Mouse (Mus musculus): Measurements from ENCODE around the gene A230050P20Rik. TPM values are rescaled to one million over a fixed set of nuclear protein-coding genes. Genes with fewer than 3 reads are reported as not detected.

Gene A230050P20Rik
- polyA plus RNA-seq, 1 experiment = 227 TPM

DNA sequence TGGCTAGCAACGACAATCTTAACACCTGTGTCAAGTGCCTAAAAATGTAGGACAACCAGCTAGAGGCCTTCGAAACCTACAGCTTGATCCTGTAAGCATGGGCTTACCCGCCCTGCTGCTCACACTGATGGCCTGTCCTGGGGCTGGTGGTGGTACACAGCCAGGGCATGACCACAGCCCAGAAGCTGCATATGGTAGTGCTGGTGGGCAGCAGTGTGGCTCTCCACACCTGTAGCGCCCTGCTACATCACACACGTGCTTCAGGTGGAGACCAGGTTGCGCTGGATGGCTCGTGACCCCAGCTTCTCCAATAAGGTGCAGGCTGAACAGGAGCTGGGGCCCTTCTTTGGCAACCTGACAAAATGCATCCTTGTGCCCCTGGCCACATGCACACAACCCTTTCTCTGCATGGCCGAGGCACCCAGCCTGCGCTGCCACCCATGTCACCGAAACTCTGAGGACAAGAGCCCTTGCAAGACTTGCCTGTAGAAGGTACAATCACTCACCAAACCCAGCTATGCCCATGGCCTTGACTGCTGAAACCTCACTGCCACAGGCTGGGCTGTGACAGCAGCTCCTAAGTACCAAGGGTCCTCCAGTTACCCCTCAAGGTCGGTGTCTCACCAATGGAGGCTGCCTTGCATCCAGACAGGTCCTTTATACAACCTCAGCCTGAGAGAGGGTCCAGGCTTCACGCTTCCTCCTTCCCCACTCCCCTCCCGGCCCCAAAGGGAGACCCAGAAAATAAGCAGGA is 25.3 kb downstream of the A230050P20Rik start:
- DNase-seq (ENCODE audit: extremely low spot score in 1 of 2, low spot score in 1 of 2) = no peak

DNA sequence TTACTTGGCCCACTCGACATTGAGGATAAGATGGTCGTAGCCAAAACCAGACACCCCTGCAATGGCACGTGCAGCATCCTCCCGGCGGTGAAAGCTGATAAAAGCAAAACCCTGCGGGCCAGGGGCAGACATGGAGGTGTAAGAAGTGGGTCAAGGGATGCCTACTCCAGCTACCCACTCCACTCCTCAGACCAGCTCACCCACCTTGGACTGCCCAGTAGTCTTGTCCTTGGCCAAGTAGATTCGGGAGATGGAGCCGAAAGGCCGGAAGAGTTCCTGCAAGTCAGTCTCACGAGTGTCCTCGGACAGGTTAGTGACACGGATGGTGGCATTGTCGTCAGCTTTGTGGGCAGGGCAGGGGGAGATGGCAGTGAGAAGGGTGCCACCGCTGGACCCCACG is 26.2 kb downstream of the A230050P20Rik start:
- no peak for DNase-seq (ENCODE audit: extremely low spot score in 1 of 2, low spot score in 1 of 2)

DNA sequence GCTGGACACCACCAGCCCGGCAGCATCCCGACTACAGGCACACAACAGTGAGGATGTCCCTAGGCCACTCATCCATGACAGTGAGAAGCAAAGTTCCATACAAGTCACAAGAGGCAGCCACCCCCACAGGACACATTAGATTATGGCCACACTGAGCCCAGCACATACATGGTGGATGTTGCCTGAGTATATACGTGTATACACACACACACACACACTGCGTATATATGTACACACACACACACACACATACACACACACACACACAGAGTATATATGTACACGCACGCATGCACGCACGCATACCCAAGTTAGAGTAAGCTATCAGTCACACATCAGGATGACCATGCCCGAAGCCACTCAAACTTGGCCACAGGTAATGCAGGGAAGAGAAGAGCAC is 26.9 kb downstream of the A230050P20Rik start:
- DNase-seq (ENCODE audit: extremely low spot score in 1 of 2, low spot score in 1 of 2) = no peak

DNA sequence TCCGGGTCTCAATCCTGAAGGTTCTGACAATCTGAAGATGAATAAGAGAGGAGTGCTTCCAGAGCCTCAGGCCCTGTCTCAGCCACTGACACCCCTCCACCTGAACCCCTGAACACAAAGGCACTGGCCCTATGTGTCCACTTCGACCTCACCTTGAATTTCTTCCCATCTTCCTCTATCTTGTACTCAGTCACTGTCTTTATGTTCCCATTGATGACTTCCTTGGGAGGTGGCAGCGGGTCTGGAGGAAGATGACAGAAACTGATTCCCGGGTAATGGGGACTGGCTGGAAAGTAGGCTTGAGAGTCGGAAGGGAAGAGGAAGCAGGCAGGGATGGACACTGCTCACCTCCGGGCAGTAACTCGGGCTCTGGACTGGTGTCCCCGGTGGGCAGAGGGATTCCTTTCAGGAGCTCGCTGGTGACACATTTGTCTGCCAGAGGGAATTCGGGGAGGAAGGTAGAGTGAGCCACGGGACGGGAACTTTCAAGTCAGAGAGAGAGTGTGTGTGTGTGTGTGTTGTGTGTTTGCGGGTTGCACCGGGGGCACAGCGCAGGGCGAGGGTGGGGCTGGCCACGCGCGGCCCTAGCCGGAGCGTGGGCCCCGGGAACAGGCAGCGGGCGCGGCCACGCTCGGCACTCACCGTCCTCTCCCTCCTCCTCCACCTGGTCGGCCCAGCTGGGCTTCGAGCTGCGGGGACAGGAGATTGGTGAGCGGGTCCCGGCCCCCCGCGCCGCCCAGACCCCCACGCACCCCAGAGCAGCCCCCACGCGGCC is 29.5 kb downstream of the A230050P20Rik start:
- DNase-seq (ENCODE audit: extremely low spot score in 1 of 2, low spot score in 1 of 2) = no peak

DNA sequence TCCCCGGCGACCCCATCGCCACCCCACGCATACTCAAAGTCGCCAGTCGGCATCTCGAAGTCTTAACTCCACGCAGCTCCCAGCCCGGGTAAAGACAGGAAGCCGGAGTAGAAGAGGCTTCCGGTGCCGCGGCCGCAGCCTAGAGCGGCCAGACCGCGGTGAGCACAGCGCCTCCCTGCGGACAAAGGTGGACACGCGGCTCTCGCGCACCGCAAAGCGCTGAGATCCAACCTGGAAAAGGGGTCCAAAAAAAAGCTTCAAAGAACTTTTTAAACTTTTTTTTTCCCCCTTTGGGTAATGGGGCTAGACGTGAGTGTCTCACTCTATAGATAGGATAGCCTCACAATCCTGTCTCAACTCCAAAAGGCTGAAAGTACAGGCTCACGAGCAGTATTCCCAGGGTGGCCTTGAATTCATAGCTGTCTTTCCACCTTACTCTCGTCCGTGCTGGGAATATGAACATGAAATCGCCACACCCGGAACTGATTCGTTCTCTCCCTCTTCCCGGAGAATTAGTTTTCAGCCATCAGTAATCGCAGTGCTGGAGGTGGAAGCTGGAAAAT is 30.1 kb downstream of the A230050P20Rik start, which contains the start of gene Eif3g:
Gene Eif3g (minus strand): TSS at position 113 of the 563 bp plus-strand sequence.
- peak in 1 of 2 experiments; percentile 89 for DNase-seq (ENCODE audit: extremely low spot score in 1 of 2, low spot score in 1 of 2)

DNA sequence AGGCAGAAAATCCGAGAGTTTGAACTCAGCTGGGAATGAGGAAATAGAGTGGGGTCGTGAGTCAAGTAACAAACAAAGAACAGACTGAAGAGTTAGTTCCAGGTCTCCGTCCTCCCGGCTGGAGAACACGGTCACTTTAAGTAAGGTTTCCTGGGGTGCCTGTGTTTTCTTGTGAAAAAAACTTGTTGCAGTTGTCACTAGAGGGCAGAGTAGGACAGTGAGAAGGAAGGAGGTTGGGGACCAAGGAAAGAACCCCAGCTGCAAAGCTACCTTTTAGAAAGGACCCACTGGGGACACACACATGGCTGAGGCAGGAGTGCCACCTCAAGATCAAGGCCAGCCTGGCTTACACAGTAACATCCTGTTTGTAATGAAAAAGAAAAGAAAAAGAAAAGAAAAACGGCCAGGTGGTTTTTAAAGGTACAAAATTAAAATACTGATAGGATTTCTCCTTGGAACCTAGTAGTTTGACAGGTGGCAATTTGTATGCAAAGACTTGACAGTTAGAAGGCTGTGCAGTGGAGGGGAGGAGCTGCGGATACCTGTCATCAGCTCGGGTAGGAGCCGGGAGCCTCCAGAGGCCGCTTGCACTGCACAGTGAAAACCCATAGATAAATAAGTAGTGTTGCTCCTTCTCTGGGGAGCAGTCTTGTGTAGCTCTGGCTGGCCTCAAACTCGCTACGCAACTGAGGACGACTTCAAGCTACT is 33.2 kb downstream of the A230050P20Rik start:
- DNase-seq (ENCODE audit: extremely low spot score in 1 of 2, low spot score in 1 of 2) = peak in 1 of 2 experiments; percentile 66

DNA sequence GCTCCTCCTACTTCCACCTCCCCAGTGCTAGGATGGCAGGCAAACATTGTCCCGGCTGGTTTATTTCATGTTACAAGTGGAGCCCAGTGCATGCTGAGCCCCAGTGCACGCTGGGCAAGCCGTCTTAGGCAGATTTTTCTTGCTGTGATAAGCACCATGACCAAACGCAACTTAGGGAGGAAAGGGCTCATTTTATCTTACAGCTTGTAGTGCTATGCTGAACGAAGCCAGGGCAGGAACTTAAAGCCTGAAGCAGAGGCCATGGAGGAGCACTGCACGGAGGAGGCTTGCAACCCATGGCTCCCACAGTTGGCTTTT is 33.7 kb downstream of the A230050P20Rik start:
- no peak for DNase-seq (ENCODE audit: extremely low spot score in 1 of 2, low spot score in 1 of 2)

DNA sequence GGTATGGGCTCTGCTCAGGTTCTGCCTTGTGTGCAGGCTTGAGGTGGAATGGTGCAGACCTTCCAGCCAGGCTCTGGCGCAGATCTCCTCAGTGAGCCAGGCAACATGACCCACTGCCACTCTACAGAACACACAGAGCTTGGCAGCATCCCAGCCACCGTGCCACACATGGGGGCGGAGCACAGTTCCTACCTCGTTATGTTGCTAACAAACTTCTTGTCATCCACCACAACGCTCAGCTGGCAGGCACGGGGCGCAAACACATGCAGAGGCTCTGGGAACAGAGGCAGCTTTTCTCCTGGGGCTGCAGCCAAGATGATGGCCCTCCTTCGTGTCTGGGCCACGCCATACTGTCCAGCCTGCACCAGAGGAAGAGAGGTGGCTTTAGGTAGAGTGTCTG is 41.5 kb downstream of the A230050P20Rik start:
- DNase-seq (ENCODE audit: extremely low spot score in 1 of 2, low spot score in 1 of 2) = peak; percentile 49 to 50

DNA sequence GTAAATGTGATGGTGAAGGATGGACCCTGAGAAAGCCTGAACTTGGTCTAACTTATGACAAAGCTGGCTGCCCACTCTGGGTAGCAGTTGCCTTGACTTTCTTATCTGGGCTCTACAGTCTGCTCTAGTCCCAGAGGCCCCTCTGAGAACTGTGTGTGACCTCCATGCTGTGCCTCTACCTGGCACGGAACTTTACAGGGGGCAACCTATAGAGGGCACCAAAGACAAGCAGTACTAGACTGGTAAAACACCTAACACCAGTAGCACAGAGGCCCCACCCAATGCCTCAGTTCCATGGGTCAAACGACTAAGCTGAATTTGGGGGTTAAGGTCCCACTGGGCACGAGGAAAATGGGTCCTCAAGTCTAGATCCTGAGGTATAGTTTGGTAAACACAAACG is 47.7 kb downstream of the A230050P20Rik start:
- no peak for DNase-seq (ENCODE audit: extremely low spot score in 1 of 2, low spot score in 1 of 2)

DNA sequence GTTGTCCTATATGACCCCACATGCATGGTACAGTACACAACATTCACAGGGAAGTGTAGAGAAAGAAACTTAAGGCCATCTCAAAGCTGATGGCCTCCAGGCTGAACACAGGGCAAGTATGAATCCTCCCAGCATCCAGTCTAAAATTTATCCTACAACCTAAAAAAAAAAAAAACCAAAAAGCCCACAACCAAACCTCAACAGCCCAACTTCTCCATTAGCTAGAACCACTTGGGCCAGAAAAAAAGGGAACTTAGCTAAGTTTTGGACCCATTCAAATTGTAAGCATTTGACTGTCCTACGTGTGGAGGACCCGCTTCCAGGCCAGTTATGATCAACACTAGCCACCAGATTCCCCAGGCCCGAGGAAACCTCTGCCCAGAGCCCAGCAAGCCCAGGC is 54.8 kb downstream of the A230050P20Rik start:
- no peak for DNase-seq (ENCODE audit: extremely low spot score in 1 of 2, low spot score in 1 of 2)

Other genes starting within 250 kb of the A230050P20Rik start
- 497 and 499 TPM in 2 replicates for gene Ubl5, start 225.8 kb upstream of the A230050P20Rik start, polyA plus RNA-seq (2012; rRNA removed)
- gene Fbxl12, start 223.9 kb upstream of the A230050P20Rik start, polyA plus RNA-seq (2012; rRNA removed) = 29.3 and 29.9 TPM in 2 replicates
- gene Pin1, start 216.5 kb upstream of the A230050P20Rik start, polyA plus RNA-seq (2012; rRNA removed) = 38.9 and 42.4 TPM in 2 replicates
- 126 and 152 TPM in 2 replicates for gene Olfm2, start 122.3 kb upstream of the A230050P20Rik start, polyA plus RNA-seq (2012; rRNA removed)
- 1.7 and 2.5 TPM in 2 replicates for gene Col5a3, start 53.6 kb upstream of the A230050P20Rik start, polyA plus RNA-seq (2012; rRNA removed)
- gene Rdh8, start 50.1 kb upstream of the A230050P20Rik start, polyA plus RNA-seq (2012; rRNA removed) = not detected in 2 replicates
- 11.5 and 13.6 TPM in 2 replicates for gene Angptl6, start 11.1 kb downstream of the A230050P20Rik start, polyA plus RNA-seq (2012; rRNA removed)
- gene Ppan, start 19.5 kb downstream of the A230050P20Rik start, polyA plus RNA-seq (2012; rRNA removed) = 48.3 and 49.1 TPM in 2 replicates
- 115 and 117 TPM in 2 replicates for gene Eif3g, start 30.0 kb downstream of the A230050P20Rik start, polyA plus RNA-seq (2012; rRNA removed)
- 40.6 and 41.2 TPM in 2 replicates for gene Dnmt1, start 91.2 kb downstream of the A230050P20Rik start, polyA plus RNA-seq (2012; rRNA removed)
- 1.8 TPM in 2 replicates for gene S1pr2, start 108.1 kb downstream of the A230050P20Rik start, polyA plus RNA-seq (2012; rRNA removed)
- 114 and 131 TPM in 2 replicates for gene Mrpl4, start 134.1 kb downstream of the A230050P20Rik start, polyA plus RNA-seq (2012; rRNA removed)
- gene Icam1, start 147.3 kb downstream of the A230050P20Rik start, polyA plus RNA-seq (2012; rRNA removed) = 2.9 and 3.5 TPM in 2 replicates
- gene Icam4, start 160.7 kb downstream of the A230050P20Rik start, polyA plus RNA-seq (2012; rRNA removed) = 3.3 TPM in 2 replicates
- gene Icam5, start 163.4 kb downstream of the A230050P20Rik start, polyA plus RNA-seq (2012; rRNA removed) = 220 and 241 TPM in 2 replicates
- not detected in 2 replicates for gene Zglp1, start 198.5 kb downstream of the A230050P20Rik start, polyA plus RNA-seq (2012; rRNA removed)
- 1.6 and 2.5 TPM in 2 replicates for gene Gm49373, start 204.5 kb downstream of the A230050P20Rik start, polyA plus RNA-seq (2012; rRNA removed)
- 123 and 124 TPM in 2 replicates for gene Fdx1l, start 205.0 kb downstream of the A230050P20Rik start, polyA plus RNA-seq (2012; rRNA removed)
- gene Gm38431, start 223.4 kb downstream of the A230050P20Rik start, polyA plus RNA-seq (2012; rRNA removed) = 1.4 and 1.7 TPM in 2 replicates
- gene Raver1, start 223.4 kb downstream of the A230050P20Rik start, polyA plus RNA-seq (2012; rRNA removed) = 27.9 and 28.2 TPM in 2 replicates